Mouse (Mus musculus) CH12.LX (cell line): ENCODE measurements around the gene Ugt3a1. TPM values are rescaled to one million over a fixed set of nuclear protein-coding genes. Genes with fewer than 3 reads are reported as not detected.
A peak's percentile ranks its signal among the peaks of the same experiment; 100 is the strongest.

Source experiments
- DNase-seq: peaks from one replicate; pipeline ENCODE4 v3.0.0-alpha.2; 2013; ENCODE audit errors: extremely low read depth
- H3K27ac ChIP-seq: 2 replicates; pipeline ENCODE4 v1.5.1; 2012; ENCODE audit warnings: low read depth, mild to moderate bottlenecking, control low read depth, moderate library complexity; ENCODE audit not compliant: insufficient read depth
- H3K27me3 ChIP-seq: replicated peaks from 2 replicates; pipeline ENCODE3; 2012; ENCODE audit warnings: inconsistent platforms
- H3K36me3 ChIP-seq, 2 experiments: replicated peaks in 1 of 2; 2 replicates each; pipeline versions ENCODE3 to v1.6.1; 2012; ENCODE audit warnings: inconsistent platforms in 1 of 2, low read length in 1 of 2, mild to moderate bottlenecking in 1 of 2, mixed read lengths in 1 of 2, moderate library complexity in 1 of 2; ENCODE audit not compliant: control insufficient read depth in 1 of 2, insufficient read depth in 1 of 2
- H3K4me1 ChIP-seq, 2 experiments: 2 replicates each; pipeline ENCODE4 v1.6.1; 2012; ENCODE audit warnings: inconsistent platforms in 1 of 2, moderate library complexity in 1 of 2; ENCODE audit not compliant: insufficient read depth in 2 of 2, control insufficient read depth in 1 of 2
- H3K4me2 ChIP-seq: 2 replicates; pipeline ENCODE4 v1.6.1; 2012; ENCODE audit warnings: low read depth, mild to moderate bottlenecking, control low read depth; ENCODE audit not compliant: poor library complexity, insufficient read depth, severe bottlenecking
- H3K4me3 ChIP-seq, 3 experiments: fragments of 150-350 bp in 1 of 3; sonication (generic) in 1 of 3; replicated peaks in 1 of 3; 2 replicates each; pipeline versions ENCODE3 to v1.5.1; 2011 to 2012; ENCODE audit warnings: low read depth in 2 of 3, low read length in 2 of 3, mild to moderate bottlenecking in 2 of 3, moderate library complexity in 2 of 3, control low read depth in 1 of 3, improper control_type of control experiment in 1 of 3, inconsistent platforms in 1 of 3, mixed read lengths in 1 of 3; ENCODE audit not compliant: poor library complexity in 1 of 3
- H3K79me2 ChIP-seq: replicated peaks from 2 replicates; pipeline ENCODE4 v1.6.1; 2012; ENCODE audit warnings: mild to moderate bottlenecking, moderate library complexity; ENCODE audit not compliant: control insufficient read depth, poor library complexity, insufficient read depth, severe bottlenecking; ENCODE audit errors: extremely low read depth
- H3K9ac ChIP-seq: 2 replicates; pipeline ENCODE4 v1.6.1; 2012; ENCODE audit warnings: low read depth, mild to moderate bottlenecking, control low read depth, moderate library complexity; ENCODE audit not compliant: insufficient read depth
- H3K9me3 ChIP-seq: replicated peaks from 2 replicates; pipeline ENCODE3; 2012; ENCODE audit warnings: low read length, inconsistent platforms, mixed read lengths
- CHD2 ChIP-seq: IDR thresholded peaks from 2 replicates; pipeline ENCODE4 v1.6.1; 2011; ENCODE audit warnings: low read length, improper control_type of control experiment
- CTCF ChIP-seq, 2 experiments: IDR thresholded peaks in 1 of 2; conservative IDR thresholded peaks in 1 of 2; 2 replicates each; pipeline ENCODE4 v1.5.1; 2011 to 2012; ENCODE audit warnings: low read depth in 2 of 2, low read length in 2 of 2, improper control_type of control experiment in 1 of 2, inconsistent platforms in 1 of 2, mild to moderate bottlenecking in 1 of 2, moderate library complexity in 1 of 2
- E2F4 ChIP-seq: IDR thresholded peaks from 2 replicates; pipeline ENCODE4 v1.6.1; 2011; ENCODE audit warnings: low read depth, low read length, improper control_type of control experiment; ENCODE audit not compliant: insufficient replicate concordance
- EP300 ChIP-seq: IDR thresholded peaks from 2 replicates; pipeline ENCODE4 v1.6.1; 2011; ENCODE audit warnings: low read length, improper control_type of control experiment
- GABPA ChIP-seq: IDR thresholded peaks from 2 replicates; pipeline ENCODE4 v1.6.1; 2012; ENCODE audit warnings: low read depth, low read length, improper control_type of control experiment, inconsistent platforms; ENCODE audit not compliant: insufficient replicate concordance
- HCFC1 ChIP-seq: IDR thresholded peaks from 2 replicates; pipeline ENCODE4 v1.6.1; 2012; ENCODE audit warnings: low read depth, mild to moderate bottlenecking, inconsistent platforms, low read length, improper control_type of control experiment
- IRF4 ChIP-seq: IDR thresholded peaks from 2 replicates; pipeline ENCODE4 v1.6.1; 2014; ENCODE audit warnings: low read depth, mild to moderate bottlenecking, inconsistent platforms, low read length, improper control_type of control experiment
- KAT2A ChIP-seq: IDR thresholded peaks from 2 replicates; pipeline ENCODE4 v1.6.1; 2012; ENCODE audit warnings: low read length, improper control_type of control experiment, inconsistent platforms; ENCODE audit not compliant: insufficient replicate concordance
- MAFK ChIP-seq: IDR thresholded peaks from 2 replicates; pipeline ENCODE4 v1.6.1; 2011; ENCODE audit warnings: low read length, improper control_type of control experiment; ENCODE audit not compliant: insufficient replicate concordance
- MAZ ChIP-seq: IDR thresholded peaks from 2 replicates; pipeline ENCODE4 v1.6.1; 2012; ENCODE audit warnings: low read depth, mild to moderate bottlenecking, inconsistent platforms, low read length, improper control_type of control experiment, moderate library complexity
- MXI1 ChIP-seq: IDR thresholded peaks from 2 replicates; pipeline ENCODE4 v1.6.1; 2011; ENCODE audit warnings: mild to moderate bottlenecking, low read depth, low read length, improper control_type of control experiment
- NELFE ChIP-seq: IDR thresholded peaks from 2 replicates; pipeline ENCODE4 v1.6.1; 2011; ENCODE audit warnings: low read depth, low read length, improper control_type of control experiment
- PAX5 ChIP-seq: IDR thresholded peaks from 2 replicates; pipeline ENCODE4 v1.6.1; 2012; ENCODE audit warnings: low read length, inconsistent platforms, mixed read lengths
- POLR2A ChIP-seq: IDR thresholded peaks from 2 replicates; pipeline ENCODE4 v1.6.1; 2011; ENCODE audit warnings: low read depth, mild to moderate bottlenecking, improper control_type of control experiment, low read length
- SIN3A ChIP-seq: IDR thresholded peaks from 2 replicates; pipeline ENCODE4 v1.6.1; 2012; ENCODE audit warnings: low read length, improper control_type of control experiment, inconsistent platforms
- SMC3 ChIP-seq: IDR thresholded peaks from 2 replicates; pipeline ENCODE4 v1.6.1; 2011; ENCODE audit warnings: low read depth, low read length, improper control_type of control experiment
- TBP ChIP-seq: conservative IDR thresholded peaks from 2 replicates; pipeline ENCODE4 v1.6.1; 2011; ENCODE audit warnings: low read depth, low read length, improper control_type of control experiment
- USF1 ChIP-seq: IDR thresholded peaks from 2 replicates; pipeline ENCODE4 v1.6.1; 2014; ENCODE audit warnings: low read depth, mild to moderate bottlenecking, inconsistent platforms, low read length, improper control_type of control experiment
- ZKSCAN1 ChIP-seq: IDR thresholded peaks from 2 replicates; pipeline ENCODE4 v1.6.1; 2012; ENCODE audit warnings: low read depth, inconsistent platforms, low read length, improper control_type of control experiment, borderline replicate concordance
- dilution Hi-C: fragments of 300-500 bp; cut with MboI; formaldehyde crosslinking; loops from 2 replicates; pipeline ENCODE4 v1.14.3; 2020; ENCODE audit warnings: low sequenced_read_pairs; ENCODE audit not compliant: extremely low pct_unique_long_range_greater_than_20kb, extremely low pct_ligation_motif_present
- in situ Hi-C: fragments of 300-500 bp; cut with MboI; formaldehyde crosslinking; loops from 3 replicates; pipeline ENCODE4 v1.14.3; 2019; ENCODE audit warnings: low sequenced_read_pairs, low pct_ligation_motif_present, low pct_unique_long_range_greater_than_20kb, mixed read lengths
- polyA plus RNA-seq: library from polyadenylated mRNA; unstranded; fragments of >175 nt; gene quantifications from 2 replicates; pipeline ENCODE4 v1.2.1, GENCODE M21; 2012; ENCODE audit warnings: low read depth; ENCODE audit not compliant: insufficient read length
- total RNA-seq, 2 experiments: library from RNA; depleted of rRNA; stranded (reverse); fragments of 300-350 nt in 1 of 2; fragments of >200 nt in 1 of 2; gene quantifications; 2 replicates each; pipeline ENCODE4 v1.2.3; 2012 to 2014

Ugt3a1 gene
- total and polyA plus RNA-seq, 3 experiments = not detected

DNA sequence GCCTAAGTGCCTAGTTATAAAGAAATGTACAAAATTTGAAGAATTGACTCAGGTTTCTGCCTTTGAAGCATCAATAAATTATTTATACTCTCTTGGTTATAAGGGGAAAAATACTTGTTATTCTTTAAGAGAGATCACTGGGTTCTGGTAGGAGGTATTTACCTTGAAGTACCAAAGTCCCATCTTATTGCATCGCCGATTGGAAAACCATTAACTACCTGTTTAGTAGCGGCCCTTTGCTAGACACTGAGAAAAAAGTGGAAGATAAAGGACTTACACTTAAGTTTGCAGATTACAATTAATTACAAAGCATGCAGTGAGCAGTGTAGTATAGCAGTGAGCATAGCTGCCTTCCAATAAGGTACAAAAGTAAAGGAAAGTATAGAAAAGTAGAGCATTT is 23.8 kb upstream of the Ugt3a1 start:
- Histone ChIP-seq H3K9me3 (no peaks in the 10 kb centered on the region), H3K27ac (no peak overlapping the region), H3K4me3 (no peak overlapping the region), H3K4me2 (no peak overlapping the region), H3K79me2 (no peaks in the 10 kb centered on the region), H3K4me1 (peaks cover 0 to 2% of the 10 kb centered on the region in 2 experiments; a peak in 1 of 4 replicates), H3K9ac (no peak overlapping the region), H3K27me3 (no peaks in the 10 kb centered on the region), H3K36me3 (no peaks in the 10 kb centered on the region)
- in situ Hi-C loops (no loop called here), dilution Hi-C loops (no loop called here)
- TF ChIP-seq CHD2 (no peak), SMC3 (no peak), CTCF (conservative IDR thresholded peaks at IDR 0.05 in 1 of 2, IDR thresholded peaks at IDR 0.05 in 1 of 2; ENCODE audit: low read depth in 2 of 2, low read length in 2 of 2) (no peak)
- no peak for DNase-seq

DNA sequence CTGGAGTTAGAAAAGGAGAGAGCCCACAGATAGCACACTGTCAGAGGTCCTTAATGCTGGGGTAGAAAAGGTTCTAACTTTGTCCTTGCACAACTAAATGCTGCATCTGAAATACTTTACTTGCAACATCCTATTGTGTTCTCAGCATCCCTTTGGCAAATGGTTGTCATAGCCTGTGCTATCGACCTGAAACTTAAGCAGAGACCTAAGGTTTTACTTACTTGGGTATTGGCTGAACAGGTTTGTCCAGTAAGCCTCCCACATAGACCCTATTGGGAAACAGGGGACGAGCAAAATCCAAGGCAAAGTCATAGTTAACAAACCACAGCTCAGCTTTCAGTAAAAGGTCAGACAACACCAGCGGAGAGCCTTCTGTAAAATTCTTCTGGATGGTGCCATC is 16.1 kb upstream of the Ugt3a1 start:
- H3K36me3 ChIP-seq = no peaks in the 10 kb centered on the region
- H3K4me3 ChIP-seq = no peak overlapping the region
- H3K9me3 ChIP-seq = no peaks in the 10 kb centered on the region
- dilution Hi-C loops (no loop called here), in situ Hi-C loops (no loop called here)
- no peak overlapping the region for H3K27ac ChIP-seq
- H3K4me1 ChIP-seq = no peaks in the 10 kb centered on the region
- no peak for DNase-seq
- H3K9ac ChIP-seq = no peak overlapping the region
- H3K79me2 ChIP-seq = no peaks in the 10 kb centered on the region
- H3K4me2 ChIP-seq = no peak overlapping the region
- TF ChIP-seq GABPA (no peak), TBP (no peak), EP300 (no peak), MAZ (no peak), E2F4 (no peak), PAX5 (no peak)
- H3K27me3 ChIP-seq = no peaks in the 10 kb centered on the region

DNA sequence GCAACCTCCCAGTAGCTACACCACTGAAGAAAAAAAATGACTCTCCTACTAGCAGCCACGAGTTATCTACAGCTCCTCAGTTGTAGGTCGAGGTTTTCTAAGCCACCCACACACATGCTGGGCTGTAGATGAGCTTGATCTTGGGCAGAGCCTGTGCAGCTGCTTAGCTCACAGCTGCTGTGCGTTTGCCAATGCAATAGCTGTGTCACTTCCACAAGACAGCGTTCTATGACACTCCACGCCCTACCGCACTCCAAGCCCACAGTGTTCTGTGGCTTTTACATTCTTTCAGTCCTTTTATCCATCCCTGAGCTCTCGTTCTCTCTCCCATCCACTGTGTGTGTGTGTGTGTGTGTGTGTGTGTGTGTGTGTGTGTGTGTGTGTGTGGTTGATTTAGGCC is 4.8 kb upstream of the Ugt3a1 start:
- H3K4me2 ChIP-seq = no peak overlapping the region
- peaks cover 0 to 4% of the 10 kb centered on the region in 2 experiments; a peak in 2 of 4 replicates for H3K4me1 ChIP-seq
- dilution Hi-C loops = no loop called here
- TF ChIP-seq E2F4 (no peak), HCFC1 (no peak), SIN3A (no peak), ZKSCAN1 (no peak), CTCF (conservative IDR thresholded peaks at IDR 0.05 in 1 of 2, IDR thresholded peaks at IDR 0.05 in 1 of 2; ENCODE audit: low read depth in 2 of 2, low read length in 2 of 2) (no peak), KAT2A (no peak), POLR2A (no peak), NELFE (no peak), IRF4 (no peak), MXI1 (no peak), MAFK (no peak), USF1 (no peak)
- TF ChIP-seq, all 38 proteins: peak for 0
- H3K27me3 ChIP-seq = no peaks in the 10 kb centered on the region
- in situ Hi-C loops = no loop called here
- DNase-seq = peak; percentile 3
- H3K36me3 ChIP-seq = no peaks in the 10 kb centered on the region
- H3K79me2 ChIP-seq = no peaks in the 10 kb centered on the region
- H3K9ac ChIP-seq = no peak overlapping the region
- H3K27ac ChIP-seq = no peak overlapping the region
- H3K4me3 ChIP-seq = no peak overlapping the region
- no peaks in the 10 kb centered on the region for H3K9me3 ChIP-seq
